Mouse (Mus musculus): ENCODE results near the gene Rbbp5.

Gene Rbbp5

DNA sequence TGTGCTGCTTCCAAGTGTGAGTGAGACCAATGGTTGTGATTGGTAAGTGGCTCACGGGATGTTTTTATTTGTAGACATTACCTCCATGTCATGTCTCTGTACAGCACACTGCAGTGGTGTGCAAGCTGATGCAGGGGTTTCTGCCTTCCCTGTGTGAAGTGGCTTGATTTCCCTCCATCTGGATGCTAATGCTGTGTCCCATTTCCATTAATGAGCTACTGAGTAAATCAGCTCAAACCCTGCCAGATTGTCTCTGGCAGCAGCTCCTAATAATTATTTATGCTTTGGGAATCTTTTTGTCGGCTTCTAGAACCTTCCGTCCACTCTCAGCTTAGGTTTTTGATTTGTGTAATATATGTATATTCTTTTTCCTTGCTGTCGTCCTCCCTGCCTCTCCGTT, 28.0 kb downstream of the Rbbp5 start:
- DNase-seq (ENCODE audit: low spot score): no peak

DNA sequence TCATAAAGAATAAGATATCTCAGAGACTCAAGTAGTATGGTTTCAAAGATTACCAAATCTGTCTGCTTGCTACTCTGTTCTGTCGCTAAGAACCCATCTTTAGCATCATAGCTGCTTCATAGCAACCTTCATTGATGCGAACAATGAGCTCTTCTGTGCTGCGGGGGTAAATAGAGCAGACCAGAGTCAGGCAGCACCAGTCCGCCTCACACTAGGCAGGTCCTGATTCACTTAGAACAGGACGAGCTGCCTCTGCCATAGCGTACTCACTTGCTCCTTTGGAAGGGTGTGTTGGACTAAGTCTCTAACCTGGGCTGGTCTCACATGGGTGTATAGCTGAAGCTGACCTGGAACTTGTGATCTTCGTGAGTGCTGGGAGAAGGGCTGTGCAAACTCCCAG, 28.9 kb downstream of the Rbbp5 start, which contains the start of gene Tmem81:
Gene Tmem81 (plus strand): TSS at position 173 of the 400 bp plus-strand sequence.
- DNase-seq (ENCODE audit: low spot score): no peak

DNA sequence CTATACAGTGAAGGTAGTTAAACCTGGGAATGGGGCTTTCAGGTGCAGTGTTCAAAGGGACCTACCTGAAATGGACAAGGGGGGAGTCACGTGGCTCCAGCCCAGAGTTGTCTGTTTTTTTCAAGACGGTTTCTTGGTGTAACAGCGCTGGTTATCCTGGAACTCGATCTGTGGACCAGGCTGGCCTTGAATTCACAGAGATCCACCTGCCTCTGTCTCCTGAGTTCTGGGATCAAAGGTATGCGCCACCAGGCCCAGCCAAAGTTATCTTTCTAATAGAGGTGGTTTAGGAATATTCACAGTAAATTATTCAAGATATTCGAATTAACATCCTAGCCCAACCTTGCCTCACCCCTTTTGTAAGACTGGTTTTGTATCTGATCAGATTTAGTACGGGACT, 29.5 kb downstream of the Rbbp5 start:
- no peak for DNase-seq (ENCODE audit: low spot score)

DNA sequence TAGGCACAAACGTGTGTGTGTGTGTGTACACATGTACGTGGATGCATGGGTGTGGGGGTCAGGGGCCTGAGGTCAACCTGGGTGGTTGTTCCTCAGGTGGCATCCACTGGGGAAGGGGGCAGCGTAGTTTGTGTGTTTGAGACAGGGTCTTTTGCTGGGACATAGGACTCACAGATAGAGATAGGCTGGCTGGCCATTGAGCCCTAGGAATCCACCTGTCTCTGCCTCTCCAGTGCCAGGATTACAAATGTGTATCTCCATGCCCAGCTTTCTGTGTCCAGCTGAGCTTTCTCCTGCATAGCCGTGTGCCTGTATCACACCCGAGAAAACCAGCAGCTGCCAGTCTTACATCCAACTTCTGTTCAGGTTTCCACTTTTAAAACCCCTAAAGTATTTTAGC, 32.6 kb downstream of the Rbbp5 start:
- DNase-seq (ENCODE audit: low spot score): no peak

DNA sequence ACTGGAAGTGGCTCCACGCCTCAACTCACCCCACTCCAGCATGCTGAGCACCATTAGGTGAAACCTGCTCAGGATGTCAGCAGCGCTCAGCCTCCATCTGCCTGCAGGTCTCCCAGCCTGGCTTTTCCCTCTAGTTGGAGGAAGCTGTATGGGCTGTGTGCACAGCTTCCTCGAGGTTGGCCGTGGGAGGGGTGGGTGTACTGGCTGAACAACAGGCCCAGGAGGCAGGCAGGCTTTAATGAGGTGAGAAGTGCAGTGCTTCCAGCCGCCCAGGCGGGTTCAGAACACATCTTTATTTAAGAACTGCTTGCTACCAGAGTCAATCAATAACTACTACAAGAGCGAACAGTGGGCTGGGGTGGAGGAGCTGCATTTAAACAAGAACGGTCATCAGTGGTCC, 34.4 kb downstream of the Rbbp5 start:
- DNase-seq (ENCODE audit: low spot score): no peak

DNA sequence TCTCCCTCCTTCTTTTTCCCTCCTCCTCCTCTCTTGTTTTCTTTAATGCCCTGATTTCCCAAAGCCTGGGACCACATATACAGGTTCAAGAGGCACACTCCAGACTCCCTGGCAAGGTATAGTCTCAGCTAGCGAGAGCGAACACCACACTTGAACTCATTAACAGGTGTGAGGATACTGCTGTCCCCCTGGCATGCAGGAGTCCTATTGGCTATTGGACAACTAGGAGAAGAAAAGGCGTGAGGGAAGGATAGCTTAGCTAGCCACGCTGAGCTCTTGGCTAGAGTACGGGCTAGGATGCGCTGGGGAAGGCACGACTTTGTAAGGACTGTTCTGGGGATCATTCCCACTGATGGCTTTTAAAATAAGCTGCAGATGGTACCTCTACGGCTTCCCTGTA, 34.9 kb downstream of the Rbbp5 start:
- DNase-seq (ENCODE audit: low spot score): no peak

DNA sequence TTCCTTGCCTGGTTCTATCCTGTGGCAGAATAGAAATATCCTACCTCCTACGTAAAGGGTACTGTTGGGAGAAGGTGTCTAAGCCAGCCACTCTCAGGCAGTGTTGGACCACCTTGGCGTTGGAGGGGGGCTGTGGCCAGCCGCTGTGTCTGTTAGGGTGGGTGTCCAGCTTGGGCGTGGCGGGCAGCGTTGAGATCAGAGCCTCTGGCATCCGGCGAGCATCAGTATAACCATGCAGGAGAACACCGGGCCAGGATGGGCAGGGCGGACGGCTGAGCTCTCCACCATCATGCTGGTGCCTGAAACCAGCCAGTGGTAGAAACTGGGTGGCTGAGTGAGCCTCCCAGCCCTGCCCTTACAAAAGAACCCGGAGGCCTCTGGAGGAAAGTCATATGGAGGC, 38.2 kb downstream of the Rbbp5 start:
- no peak for DNase-seq (ENCODE audit: low spot score)

DNA sequence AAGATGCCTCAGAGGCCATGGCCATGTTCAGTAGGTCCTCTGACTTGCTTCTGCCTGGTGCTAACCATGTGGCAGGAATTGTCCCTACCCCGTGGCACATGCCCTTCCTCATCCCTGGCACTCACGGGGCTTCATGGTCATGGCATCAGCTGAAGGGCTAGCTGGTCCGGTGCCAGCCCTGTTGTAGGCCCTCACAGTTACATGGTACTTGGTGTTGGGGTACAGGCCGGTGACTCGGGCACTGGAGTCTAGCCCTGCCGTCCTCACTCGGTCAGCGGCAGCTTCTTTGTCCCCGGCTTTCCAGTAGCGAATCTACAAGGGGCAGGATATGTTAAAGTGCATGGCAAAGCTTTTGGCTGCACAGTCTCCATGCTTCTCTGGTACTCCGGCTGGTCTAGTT, 39.6 kb downstream of the Rbbp5 start:
- DNase-seq (ENCODE audit: low spot score): no peak

DNA sequence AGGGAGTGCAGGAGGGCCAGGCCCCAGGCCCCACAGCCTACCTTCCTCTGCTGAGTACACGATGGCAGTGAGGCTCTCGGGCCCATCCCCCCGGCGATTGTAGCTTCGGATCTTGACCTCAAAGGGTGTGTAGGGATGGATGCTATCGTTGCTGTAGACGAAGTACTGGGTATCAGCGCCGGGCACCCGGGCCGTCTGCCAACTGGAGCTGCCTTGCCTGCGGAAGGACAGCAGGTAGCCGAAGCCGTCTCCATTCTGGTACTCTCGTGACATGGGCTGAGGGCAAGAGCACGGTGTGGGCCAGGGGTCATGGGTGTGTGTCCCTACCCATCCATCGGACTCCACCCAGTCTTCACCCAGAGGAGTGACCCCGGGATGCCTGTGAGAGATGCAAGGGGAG, 41.5 kb downstream of the Rbbp5 start:
- no peak for DNase-seq (ENCODE audit: low spot score)

DNA sequence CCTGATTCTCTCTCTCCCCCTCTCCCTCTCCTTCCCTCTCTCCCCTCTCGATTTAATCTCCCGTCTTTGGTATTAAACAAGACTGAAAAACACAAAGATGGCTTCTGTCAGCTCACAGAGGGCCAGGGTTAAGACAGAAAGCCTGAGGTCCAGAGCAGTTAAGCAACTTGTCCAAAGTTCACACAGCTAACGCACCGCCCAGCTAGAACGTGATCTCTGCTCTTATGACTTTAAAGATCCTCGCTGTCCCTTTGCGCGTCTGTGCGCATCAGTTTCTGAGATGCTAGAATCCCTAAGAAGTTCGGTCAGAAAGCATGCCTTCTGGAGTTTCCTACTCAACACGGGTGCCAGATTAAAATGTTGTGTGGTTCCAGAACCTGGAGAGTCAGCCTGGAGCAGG, 42.6 kb downstream of the Rbbp5 start:
- no peak for DNase-seq (ENCODE audit: low spot score)

DNA sequence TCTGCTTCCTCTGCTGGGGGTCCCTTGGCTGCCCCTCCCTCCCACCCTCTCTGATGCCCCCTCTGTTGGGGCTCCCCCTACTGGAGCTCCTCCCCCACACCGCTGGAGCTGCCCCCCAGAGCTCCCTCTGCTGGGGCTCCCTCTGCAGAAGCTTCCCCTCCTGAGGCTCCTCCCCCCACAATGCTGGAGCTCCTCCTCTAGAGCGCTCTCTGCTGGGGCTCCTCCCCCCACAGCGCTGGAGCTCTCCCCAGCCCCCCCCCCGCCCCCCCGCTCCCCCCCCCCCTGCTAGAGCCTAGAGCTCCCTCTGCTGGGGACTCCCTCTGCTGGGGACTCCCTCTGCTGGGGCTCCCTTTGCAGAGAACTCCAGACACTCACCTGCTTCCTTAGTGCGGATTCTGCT, 43.6 kb downstream of the Rbbp5 start:
- peak; percentile 65 for DNase-seq (ENCODE audit: low spot score)

DNA sequence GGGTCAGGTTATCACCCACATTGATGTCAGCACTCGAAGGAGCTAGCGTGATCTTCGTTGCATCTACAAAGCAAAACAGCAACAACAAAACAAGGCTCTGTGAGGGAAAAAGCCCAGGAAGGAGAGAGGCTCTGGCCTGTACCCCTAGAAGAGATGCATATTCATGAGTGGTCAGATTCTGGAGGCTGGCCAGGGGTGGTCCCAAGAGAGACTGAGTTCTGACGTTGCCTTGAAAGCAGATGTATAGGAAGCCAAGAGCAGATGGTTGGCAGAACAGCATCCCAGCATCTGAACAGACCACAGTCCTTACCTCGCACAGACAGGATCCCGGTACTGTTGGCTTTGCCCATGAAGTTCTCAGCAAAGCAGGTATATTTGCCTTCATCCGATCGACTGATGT, 45.9 kb downstream of the Rbbp5 start:
- DNase-seq (ENCODE audit: low spot score): no peak

DNA sequence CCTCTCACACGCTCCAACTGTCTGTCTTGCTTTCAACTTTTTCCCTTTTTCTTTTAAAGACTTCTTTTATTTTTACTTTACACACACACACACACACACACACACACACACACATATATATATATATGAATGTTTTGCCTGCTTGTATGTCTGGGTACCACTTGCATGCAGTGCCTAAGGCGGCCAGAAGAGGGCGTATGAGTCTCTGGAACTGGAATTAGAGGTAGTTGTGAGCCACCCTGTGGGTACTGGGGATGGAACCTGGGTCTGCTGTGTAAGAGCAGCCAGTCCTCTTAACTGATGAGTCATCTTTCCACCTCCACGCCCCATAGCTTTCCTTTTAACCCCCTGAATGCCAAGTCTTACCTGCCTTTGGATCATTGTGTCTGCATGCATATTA, 46.8 kb downstream of the Rbbp5 start:
- peak; percentile 44 for DNase-seq (ENCODE audit: low spot score)

DNA sequence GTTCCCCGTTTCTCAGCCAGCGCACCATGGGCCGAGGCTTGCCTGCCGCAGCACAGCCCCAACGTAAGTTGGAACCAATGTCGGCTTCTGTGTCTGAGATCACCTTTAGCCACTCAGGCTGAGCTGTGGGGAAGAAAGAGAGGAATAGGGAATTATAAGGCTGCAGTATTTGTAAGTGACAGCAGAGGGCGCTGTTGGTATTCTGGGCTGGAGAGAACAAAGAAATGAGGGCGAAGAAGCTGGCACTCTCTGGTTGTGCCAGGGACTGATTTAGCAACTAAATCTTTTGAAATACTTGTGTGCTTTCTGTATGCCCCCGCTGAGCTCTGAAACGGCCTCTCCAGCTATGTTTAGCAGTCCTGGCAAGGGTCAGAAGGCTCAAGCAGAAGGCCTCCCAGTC, 48.7 kb downstream of the Rbbp5 start:
- DNase-seq (ENCODE audit: low spot score): peak; percentile 82

DNA sequence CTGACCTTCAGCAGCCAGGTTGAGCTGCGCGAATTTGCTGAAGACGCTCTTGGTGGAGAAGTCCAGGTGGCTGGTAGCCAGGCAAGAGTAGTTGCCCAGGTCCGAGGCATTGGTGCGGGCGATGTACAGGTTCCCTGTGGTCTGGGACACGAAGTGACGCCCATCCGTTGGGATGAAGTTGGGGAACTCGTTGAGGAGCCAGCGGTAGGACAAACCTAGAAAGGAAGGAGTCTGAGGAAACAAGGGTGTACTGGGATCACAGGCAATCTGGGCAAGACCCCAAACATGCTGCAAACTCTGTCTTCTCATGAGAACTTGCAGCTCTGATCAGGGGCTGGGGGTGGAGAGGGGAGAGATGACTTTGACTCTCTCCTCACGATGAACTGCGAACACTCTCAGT, 50.9 kb downstream of the Rbbp5 start:
- DNase-seq (ENCODE audit: low spot score): no peak

DNA sequence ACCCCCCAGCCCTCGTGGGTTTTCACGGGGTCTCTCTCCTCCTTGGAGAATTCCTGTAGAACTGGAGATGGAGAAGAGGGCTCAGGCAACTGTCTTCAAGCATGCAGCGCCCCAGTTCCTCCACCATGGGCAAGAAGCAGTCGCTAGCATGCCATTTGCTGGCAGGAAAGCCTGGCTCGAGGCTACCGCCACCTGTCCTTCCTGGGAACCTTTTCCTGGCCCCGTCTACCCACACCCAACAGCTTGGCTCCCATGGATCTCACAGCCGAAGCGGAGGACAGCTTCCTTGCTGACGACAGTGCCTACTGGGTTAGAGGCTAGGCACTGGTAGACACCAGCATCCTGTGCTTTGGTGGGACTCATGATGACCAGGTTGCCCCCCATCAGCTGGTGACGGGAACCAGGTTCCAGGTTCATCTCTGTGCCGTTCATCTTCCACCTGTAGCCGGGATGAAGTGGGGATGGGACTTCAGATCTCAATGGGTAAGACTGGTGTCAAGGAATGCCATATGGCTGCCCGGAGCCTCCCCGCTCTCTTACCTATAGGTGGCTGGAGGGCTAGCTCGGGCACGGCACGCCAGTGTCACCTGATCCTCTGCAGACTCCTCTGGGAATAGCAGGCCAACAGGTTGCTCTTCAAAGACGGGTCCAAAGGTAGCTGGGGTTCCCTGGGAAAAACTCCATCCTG, 51.6 kb downstream of the Rbbp5 start:
- no peak for DNase-seq (ENCODE audit: low spot score)

DNA sequence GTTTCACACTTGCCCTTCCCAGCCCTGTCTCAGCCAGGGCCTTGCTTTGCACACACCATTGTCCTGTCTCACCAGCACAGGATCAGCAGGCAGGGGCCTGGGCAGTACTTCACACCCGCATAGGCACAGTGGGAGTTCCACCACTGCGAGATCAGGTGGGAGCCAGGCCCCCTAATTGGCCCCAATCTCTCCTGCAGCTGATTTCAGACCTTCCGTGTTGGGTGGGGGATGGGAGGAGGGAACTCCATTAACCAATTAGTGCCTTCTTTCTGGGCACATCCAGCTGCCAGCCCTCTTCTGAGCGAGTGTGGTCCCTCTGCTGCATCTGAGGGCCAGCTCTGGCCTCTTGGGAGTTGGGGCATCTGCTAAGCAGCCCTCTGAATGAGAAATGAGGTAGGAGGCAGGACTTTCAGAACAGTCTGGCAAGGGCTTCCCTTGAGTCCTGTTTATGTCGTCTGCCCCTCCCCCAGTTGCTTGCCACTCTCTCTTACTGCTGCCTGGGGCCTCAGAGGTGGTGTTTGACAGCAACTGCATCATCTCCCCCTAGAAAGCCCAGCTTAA, 53.5 kb downstream of the Rbbp5 start:
- peak; percentile 37 for DNase-seq (ENCODE audit: low spot score)

DNA sequence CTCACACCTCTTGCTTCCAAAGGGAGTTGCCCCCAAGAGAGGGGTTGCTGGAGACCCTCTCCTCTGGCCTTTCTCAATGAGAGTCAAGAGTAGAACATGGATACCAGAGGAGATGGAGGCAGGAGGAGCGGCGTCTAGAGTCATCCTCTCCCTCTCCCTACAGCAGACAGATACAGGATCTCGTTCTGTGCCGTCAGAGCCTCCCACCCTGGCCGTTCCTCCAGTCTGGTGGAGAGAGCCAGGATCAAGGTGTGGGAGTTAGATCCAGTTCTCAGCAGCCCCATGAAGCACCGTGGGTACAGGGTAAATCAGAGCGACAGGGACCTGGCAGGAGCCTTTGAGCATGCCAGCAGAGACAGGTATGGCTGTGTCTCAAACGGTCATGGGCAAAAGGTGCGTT, 55.4 kb downstream of the Rbbp5 start:
- no peak for DNase-seq (ENCODE audit: low spot score)

DNA sequence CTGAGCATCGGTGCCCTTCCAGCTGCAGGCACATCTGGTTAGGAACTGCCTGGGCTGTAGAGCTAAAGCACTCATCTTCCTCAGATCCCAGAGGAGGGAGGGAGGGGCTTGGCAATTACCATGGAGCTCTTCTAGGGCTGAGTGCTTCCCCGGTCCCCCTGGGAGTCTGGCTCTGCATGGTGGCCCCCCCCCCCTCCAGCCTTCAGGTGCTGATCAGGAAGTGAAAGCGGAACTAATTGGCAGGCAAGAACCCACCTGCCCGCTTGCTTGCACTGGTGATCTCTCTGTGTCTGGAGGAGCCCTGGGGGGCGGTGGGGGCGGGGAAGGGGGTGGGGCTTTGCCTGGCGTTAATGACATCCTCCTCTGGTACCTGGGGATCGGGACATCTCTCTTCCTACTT, 56.7 kb downstream of the Rbbp5 start:
- peak; percentile 16 for DNase-seq (ENCODE audit: low spot score)

DNA sequence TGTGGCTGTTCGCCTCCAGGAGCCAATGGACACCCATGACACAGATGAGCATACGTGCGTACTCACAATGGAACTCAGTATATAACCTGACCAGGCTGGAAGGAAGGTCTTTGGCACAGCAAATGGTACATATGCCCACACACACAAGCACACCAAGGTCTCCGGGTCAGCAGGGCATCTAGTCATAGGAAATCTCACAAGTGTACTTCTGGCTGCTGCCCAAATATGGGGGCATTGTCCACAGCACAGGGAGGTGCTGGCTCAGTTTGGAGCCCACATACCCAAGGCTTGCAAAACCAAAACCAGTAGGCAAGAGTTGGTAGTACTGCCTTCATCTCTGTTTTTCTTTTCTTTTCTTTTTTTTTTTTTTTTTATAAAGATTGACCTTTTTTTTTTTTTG, 58.4 kb downstream of the Rbbp5 start:
- DNase-seq (ENCODE audit: low spot score): no peak

DNA sequence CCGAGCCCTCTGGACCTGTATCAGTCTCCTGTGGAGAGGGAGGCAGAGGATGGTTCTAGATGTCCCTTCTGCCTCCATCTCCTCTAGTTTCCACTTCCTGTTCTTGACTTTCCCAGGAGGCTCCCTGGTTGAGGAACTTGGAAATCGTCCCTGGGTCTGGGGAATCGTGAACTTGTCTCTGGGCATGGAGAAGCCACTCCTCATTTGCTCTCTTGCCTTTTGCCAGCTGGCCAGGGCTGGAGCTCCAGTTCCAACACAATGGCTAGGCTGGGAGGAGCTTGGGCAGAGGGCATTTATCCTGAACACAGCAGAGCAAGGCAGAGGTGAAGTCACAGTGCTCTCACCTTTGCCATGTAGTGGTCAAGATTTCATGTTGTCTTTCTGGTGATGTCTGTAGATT, 59.3 kb downstream of the Rbbp5 start:
- no peak for DNase-seq (ENCODE audit: low spot score)

DNA sequence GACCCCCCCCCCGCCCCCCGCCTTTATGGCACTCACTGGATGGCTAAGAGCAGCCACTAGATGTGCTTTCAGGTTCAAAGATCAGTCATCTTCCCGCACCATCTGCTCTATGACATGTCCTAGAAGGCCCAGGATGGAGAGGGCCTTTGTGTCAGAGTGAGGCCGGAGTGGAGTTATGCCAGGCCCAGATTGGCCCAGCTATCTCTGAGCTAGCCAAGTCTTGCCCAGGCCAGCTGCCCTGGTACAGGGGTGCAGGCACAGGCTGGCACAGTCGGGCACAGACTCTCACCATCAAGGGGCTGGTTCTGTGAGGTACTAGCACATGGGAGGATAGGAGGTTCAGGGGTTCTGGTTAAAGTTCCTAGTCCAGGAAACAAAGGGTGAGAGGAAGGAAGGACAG, 60.6 kb downstream of the Rbbp5 start:
- DNase-seq (ENCODE audit: low spot score): no peak

DNA sequence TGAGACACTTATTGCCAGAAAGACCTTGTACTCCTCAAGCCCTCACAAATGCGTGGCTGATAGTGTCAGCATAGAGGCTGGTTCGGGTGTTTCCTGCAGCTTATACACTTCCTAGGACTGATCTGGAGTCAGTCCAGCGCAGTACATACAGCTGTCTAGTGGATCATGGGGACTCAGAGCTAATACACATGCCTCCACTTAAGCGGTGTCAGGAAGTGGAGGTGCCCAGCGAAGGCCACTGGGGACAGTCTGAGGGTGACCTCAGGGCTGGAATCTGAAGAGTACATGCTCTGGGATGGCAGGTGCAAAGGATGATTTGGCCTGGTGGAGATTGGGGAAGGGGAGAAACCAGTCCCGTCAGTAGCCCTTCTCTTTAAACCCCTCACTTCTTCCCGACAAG, 63.5 kb downstream of the Rbbp5 start:
- no peak for DNase-seq (ENCODE audit: low spot score)

DNA sequence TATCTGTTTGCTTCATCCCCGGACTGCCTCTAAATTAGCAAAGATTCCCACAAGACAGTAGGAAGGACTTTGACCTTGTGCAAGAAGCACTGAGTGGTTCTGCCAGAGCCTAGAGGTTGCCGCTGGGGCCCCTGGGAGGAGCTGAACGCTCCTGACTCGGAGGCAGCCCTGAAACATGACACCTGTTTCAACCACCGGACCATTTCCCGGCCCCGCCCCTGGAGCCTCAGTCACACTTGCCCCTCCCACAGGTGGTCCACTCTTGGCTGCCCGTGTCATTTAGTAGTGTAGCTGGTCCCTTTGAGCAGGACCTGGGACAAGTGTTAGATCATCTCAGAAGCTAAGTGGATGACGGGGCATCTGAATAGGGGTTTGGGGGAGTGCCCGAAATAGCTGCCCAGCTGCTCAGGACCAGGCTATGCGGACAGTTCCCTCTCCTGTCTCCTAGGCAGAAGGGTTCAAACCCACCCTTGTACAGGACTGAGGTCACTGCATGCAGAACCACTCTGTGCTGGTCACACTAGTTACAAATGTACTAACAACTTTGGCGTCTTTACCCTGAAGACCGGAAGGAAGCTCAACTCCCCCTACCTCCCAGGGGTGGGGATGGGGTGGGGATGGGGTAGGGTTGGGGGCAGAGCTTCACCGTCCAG, 64.1 kb downstream of the Rbbp5 start:
- DNase-seq (ENCODE audit: low spot score): peak; percentile 81

All from embryo, embryonic 10 days (tissue).